Mouse (Mus musculus) lung, postnatal 25 days (tissue): ENCODE measurements around the gene Csk.
A peak's percentile ranks its signal among the peaks of the same experiment; 100 is the strongest.

Experiments
- DNase-seq: peaks from one replicate; pipeline ENCODE4 v3.0.0; 2022; ENCODE audit warnings: low spot score

Csk gene

DNA sequence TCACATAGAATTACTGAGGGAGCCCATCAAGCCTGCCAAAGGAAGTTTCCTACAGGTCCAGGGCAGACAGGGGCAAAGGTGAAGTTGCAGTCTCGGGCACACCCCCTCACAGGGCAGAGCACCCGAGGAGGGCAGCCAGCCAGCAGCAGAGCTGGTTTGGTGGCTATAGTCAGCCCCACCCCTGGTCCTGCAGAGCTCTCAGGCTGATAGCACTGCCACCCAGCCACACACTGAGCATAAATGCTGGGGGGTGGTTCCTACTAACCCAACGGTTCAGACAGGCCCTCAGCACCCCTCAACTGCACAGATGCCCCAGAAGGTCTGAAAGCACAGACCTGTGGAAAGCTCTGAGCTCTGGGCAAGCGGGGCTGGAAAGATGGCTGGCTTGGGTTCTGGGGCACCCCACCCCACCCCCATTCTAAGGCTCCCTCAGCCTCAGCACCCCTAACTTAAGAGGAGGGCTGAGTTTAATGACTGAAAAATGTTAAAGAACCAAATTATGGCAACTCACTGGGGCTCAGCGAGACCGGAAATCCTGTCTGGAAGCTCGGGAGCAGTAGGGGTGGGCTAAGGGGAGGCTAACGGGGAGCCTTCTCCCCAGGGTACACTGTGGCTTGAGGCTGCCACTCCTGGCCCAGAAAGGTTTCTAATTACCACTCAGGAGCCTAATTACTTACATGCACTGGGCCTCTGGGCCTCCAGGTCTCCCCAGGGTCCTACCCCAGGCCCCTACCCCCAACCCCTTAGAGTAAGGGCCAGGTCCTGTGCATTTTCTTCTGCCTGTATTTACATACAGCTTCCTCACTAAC lies 14.6 kb downstream of the Csk start:
- DNase-seq = peak; percentile 85

DNA sequence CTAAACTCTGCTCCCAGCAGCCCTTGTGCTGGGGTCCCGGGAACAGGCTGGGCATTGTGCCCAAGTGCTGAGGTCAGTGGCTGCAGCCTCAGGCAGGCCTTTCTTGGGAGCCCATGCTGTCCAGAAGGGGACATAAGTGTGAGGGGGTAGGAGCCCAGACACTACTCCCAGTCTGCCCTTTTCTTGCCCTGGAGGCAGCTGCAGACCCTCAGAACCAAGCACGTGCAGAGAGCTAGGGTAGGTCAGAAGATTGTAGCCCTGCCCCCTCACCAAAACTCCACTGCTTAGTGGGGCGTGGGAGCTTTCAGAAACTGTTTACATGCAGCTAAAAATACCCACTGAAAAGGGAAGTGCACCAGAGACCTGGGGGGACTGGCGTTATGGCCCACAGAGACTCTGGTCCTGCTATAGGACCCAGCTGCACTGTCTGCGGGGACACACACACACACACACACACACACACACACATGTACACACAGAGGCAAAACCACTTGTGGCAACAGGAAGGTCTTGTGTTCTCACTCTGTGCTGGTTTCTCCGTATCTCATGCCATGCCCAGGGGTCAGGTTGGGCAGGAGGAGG lies 15.6 kb downstream of the Csk start:
- peak; percentile 78 for DNase-seq

DNA sequence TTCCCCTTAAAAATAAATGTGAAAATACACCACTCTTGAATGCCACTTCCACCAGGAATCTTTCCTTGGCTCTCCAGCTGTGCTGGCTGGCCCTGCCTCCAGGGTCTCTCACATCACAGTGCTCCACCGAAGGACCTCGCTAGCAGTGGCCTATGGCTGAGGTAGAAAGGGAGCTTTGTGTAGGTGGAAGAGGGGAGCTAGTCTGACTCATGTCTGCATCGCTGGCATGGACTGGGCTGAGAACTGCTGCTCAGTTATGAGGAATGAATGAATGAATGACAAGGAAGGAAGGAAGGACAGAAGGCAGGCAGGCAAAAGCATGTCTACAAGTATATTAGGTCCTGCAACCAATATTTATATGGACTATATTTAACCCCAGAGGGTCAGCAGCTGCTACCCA lies 16.2 kb downstream of the Csk start:
- no peak for DNase-seq

DNA sequence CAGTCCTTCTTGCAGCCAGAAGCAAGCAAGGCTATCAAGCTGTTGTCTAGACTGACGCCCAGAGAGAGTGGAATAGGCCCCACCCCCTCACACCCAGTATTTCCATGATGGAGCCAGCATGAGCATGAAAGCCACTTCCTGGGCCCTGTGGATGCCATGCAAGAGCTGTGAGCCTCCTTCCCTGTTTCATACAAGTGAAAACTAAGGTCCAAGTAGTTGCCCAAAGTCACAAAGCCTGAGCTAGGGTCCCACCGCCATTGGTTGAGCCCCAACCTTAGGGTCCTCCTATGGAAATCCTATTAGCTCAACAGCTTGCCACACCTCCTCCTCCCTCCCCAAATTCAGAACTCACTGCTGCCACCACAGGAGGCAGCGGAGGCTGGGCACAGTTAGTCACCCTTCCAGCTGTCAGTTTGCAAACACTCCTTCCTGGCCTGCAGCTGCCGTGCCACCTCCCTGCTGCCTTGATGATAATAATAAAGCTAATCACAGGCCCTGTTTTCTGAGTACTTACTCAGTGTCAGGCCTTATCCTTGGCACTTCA lies 19.9 kb downstream of the Csk start:
- DNase-seq = no peak

DNA sequence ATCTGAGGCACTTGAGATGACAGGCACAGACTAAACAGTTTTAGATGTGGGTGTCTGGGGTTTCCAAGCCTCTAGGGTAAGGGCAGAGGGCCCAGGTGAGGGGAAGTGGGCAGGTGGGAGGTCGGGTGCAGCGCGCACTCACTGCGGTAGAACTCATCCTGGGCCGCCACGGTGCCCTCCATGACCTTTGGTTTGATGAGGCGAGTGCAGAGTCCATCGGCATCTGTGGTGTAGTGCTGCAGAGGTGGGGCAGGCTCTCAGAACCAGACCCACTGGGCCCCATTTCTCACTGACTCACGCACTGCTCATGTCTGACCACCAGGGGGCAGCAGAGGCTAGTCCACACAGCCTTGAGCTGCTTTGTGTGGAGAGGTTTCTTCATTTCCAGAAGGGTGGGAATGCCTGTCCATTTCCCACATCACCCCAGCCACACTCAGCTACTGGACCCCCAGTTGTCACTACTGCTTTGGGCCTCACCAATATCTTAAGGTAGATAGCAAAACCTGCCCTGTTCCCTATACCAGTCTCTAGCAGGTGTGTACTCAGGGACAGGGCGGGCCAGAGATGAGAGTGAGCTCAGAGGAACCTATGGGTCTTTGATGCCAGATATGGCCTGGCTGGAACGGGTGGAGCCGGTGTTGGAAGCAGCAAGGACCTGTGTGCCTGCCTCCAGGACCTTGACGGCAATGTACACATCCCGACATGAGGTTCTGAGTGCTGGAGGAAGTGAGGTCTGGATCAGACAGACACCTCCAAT lies 24.1 kb downstream of the Csk start:
- DNase-seq = peak; percentile 81

DNA sequence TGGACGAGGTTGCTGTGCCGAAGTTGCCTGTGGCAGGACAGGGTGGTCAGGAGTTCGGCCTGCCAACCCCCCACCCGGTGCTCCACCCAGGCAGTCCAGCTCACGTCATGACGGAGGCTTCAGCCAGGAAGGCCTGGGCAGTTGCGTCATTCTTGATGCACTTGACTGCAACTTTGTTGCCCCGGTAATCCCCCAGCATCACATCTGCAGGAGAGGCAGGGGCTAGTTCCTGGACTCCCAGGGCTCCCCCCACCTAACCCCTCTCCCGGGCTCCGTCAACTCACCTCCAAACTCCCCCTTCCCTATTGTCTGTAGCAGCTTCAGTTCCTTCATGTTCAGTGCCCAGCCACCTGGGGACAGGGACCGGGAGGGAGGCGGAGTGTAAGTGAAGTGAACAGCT lies 24.7 kb downstream of the Csk start:
- DNase-seq = no peak

DNA sequence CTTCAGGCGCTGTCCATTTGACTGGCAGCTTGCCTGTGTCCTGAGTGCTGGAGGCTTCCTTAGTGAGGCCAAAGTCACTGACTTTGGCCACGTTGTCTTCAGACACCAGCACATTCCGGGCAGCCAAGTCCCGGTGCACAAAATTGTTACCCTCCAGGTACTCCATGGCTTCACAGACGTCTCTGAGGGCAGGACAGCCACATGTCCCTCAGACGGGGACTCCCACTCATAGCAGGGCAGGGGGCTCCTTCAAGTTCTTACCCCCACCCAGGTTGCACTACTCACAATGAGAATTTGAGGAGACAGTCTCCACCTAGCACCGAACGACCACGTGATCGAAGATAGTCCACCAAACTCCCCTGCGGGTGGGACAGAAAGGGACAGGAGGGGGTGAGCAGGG lies 25.5 kb downstream of the Csk start:
- DNase-seq = no peak

DNA sequence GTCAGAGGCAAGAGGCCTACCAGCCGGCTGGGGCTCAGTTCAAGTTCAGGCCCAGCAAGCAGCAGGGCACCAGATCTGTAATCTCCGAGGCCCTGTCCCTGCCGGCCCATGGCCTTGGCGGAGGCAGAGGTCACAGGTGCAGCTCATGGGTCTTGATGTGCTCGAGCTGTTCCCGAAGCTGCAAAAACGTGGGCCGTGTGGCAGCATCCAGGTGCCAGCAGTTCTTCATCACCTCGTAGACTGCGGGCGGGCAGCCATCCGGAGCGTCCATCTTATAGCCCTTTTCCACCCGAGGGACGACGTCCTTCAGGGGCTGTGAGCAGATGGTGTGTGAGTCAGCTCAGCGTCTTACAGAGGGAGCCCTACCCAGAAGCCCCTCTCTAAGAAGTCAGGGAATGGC lies 26.2 kb downstream of the Csk start:
- no peak for DNase-seq

DNA sequence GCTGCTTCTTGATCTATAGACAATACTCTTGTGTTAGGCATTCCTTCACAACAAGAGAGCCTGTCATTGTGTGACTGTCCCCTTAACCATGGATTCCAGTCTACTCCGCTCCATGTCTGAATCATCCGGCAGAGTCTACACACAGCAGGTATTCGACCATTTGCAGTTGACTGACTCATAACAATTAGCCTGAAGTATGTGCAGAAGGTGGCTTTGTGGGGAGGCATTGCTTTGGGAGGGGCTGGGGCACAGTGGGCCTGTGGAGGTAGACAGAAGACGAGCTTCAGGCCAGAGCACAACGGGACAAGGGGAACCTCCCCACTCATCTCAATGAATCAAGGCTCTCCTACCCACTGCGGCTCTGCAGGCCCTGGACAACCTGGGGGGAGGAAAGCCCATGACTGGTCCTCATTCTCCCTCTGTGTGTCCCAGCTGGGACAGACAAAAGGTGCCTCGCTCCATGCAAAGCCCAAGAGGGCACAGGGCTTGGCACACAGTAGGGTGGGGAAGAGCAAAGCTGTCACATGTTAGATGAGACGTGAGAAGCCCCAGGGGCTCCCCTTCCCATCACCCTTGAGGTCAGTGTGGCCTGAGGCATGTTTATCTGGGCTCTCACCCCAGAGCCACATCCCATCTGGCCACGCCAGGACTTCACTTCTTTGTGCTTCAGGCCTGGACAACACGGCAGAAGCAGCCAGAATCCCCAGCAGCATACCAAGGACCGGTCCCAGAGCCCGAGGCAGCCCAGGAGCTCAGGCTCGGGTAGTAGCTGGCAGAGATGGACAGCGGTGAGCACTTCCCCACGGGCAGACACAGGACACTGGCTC lies 27.5 kb downstream of the Csk start:
- DNase-seq = no peak

DNA sequence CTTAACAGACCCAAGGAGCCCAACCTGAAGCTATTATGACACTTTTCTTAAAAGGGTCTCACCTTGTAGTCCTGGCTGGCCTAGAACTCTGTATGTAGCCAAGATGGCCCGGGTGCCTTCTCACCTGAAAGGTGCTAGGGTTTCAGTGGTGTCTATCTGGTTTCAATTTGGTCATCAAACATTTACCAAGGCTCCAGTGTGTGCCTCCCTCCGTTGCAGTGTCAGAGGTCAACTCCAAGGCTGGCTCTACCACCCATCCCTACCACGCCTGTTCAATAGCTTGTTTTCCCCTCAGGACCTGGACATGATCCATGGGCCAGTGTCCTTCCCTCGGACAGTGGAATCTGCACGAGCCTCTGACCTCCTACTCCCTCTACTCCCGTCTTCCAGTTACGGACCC lies 29.1 kb downstream of the Csk start:
- DNase-seq = no peak

DNA sequence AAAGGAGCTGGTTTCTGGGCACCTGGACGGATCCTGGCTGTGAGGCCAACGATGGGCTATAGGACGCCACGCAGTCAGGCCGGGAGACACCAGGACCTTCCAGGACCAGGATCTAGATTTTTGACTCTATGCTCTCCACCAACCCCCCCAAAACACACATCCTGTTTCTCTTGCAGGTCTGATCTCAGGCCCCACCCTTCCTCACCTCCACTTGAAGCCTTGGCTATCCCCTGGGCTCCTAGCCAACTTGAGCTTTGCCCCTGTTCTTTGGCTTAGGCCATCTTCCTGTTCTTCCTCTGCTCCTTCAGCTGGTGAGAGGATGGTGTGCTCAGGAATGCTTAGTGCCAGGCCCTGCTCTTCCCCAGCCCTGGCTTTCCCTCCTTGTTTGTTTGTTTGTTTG lies 32.8 kb downstream of the Csk start, which contains the start of gene Lman1l:
Gene Lman1l, minus strand, starts transcription at position 101 of the 400 bp plus-strand sequence.
- DNase-seq = no peak

DNA sequence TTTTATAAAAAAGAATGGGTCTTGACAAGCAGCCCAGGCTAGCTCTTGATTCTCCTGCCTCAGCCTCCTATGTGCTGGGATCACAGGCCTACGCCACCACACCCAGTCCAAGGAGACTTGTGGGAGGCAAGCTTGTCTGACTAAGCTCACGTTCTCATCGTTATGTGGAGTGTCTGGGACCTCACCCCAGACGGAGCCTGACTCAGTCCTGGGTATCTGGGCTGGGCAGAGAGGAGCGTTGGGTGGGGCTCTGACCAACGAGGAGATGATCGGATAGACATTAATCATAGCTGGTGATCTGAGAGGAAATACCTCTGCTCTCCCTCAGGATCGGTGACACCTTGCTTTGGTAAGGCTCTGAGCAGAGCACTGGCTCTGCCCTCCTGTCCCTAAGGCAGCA lies 34.6 kb downstream of the Csk start:
- no peak for DNase-seq

DNA sequence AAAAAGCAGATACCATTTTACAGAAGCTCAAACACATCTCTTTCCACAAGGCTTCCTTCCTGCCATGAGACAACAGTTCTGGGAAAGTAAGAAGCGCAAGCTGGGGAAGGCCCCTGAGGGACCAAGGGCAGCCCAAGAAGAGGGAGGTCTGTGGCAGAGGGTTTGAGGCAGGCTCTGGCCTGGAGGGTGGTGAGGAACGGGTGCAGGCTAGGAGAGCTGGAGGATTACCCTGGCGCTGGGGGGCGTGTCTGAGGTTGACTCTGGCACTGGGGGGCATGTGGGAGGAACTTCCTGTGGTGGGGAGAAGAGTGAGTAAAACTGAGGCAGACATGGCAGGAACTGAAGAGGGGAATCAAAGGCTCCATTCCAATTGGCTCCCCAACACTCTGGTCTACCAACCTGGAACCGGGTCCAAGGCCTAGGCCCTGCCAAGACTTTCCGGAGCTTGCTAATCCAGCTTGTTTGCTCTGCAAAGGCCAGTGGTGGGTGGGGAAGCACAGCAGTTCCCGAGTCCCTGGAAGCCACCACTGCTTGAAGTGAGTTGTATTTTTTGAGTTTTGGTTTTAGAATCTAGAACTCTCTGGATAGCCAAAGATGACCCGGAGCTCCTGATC lies 35.8 kb downstream of the Csk start:
- DNase-seq = no peak

DNA sequence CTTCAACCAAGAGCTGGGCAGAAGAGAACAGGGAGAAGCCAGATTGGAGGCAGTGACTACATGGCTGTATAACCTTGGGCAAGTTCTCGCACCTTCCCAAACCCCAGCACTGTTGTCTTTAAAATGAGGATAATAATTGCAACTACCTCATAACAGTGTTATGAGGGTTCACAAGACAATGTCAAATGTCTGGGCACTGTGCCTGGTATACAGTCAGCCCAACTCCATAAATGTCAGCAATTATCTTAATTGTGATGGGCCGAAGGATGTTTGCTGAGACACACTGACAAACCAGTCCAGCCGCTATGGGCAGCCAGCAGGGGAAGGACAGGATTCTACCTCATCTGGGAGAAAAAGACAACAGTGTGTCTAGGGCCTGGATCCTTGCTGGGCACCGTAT lies 38.6 kb downstream of the Csk start:
- no peak for DNase-seq

DNA sequence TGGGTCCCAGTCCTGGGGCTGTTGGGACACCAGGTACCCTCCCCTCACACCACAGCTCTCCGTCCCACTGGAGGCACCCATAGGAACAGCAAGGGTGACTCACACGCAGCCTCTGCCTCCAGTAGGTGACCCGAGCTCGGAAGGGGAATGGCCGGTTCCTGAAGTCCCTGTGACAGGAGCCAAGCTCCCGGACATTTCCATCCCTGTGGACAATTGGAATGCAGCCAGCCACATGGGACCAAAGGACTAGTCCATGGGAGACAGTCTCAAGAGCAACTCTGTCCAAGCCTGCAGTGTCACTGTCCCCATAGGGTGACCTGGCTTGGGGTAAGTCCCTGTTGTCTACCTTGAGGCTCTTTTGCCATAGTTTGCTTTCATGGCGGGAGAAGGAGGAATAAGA lies 39.5 kb downstream of the Csk start:
- DNase-seq = no peak

DNA sequence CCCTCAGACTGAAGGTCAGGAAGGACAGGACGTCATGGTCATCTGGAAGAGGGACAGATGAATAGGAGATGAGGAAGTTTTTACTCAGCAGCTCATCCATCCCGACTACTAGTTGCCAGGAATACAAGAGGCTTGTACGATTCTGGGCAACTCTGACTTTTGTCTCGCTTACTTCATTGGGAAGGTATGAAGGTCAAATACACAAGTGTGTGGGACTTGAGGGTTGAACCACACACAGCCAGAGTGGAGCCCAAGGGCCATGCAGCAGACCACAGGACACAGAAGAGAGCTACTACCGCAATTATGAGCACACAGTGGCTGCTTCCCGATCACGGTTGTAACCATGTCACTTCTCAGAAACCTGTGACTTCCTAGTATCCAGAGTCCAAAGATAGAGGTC lies 40.8 kb downstream of the Csk start:
- no peak for DNase-seq

DNA sequence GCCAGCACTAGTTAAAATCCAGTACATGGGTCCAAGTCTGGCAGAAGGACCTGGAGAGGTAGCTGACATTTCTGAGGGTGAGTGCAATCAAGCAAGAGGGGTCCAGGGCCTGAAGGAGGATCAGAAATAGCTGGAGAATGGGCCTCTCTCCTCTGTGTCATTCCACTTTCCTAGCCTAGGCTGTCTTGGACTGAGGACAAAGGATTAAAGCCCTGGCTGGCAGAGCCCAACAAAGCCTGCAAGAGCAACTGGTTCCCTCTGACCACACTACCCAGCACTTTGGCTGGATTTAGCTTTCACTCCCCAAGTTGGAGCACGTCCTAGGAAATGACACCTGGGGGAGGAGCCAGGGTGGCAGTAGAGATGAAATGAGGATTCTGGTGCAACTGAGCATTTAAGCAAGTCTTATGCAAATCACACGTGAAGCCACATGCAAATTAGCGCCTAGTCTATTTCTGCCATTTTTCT lies 43.0 kb downstream of the Csk start:
- DNase-seq = no peak

DNA sequence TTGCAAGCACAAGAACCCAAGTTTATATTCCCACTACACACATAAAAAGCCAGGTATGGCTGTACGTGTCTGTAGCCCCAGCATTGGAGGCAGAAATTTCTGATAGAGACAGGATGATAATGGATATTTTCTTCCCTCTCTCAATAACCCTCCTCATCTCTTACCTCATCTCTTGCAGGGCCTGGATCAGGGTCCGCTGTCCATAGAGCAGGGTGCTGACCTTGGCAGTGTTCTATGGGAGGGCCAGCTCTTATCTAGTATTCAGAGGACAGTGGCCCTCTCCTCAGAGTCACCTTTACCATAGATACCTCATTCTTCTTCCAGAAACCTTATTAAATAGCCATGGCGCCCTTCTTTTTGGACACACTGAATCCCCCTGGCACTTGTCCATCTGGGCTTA lies 43.6 kb downstream of the Csk start:
- no peak for DNase-seq

DNA sequence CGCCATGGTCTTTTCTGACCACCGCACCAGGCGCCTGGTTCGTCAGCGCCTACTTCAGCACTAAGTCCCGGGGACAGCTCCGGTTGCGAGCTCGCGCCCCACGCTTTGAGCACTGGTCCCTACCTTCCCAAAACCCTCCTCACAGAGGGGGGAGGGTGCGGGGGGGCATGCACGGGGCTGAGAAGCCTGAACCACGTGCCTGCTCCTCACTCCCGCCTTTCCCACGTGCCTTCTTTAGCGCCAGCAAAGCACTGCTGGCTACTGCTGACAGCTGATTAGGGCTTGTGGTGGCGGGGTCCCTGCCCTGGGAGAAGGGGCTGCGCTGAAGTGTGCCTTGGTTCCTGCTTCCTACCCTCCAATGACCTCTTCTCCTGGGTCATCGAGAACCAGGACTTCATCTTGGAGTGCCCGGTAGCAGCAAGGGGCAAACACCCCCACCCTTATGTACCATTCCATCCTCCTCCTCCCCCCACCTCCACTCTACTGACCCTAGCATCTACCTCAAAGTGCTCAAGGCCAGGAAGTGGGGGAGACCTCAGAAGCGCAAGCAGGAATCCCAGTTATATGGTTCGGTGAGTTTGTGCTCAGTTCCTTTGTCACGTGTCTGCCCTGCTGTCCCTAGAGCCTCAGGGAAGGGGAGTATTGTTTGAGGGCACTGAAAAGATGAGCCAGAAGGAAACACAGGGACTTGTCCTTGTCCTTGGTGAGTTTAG lies 47.1 kb downstream of the Csk start, which contains the start of gene Cplx3:
Gene Cplx3, minus strand, starts transcription at position 143 of the 713 bp plus-strand sequence.
- no peak for DNase-seq

DNA sequence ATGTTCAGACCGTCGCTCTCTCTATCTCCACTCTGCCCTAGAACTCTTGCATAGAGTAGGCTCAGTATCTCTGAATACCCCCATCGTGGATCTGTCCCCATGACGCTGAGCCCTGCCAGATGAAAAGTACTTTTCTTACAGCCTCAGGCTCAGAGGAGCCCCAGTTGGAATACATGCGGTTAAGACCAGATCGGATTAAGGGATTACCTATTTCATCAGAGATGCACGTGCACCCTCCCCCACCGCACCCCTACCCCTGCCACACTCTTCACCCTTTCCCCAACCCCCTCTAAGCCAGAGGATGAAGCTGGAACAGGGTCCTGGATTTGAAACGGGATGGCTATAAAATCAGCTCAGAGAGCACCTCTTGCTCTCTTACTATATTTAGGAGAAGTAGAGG lies 47.9 kb downstream of the Csk start:
- no peak for DNase-seq

DNA sequence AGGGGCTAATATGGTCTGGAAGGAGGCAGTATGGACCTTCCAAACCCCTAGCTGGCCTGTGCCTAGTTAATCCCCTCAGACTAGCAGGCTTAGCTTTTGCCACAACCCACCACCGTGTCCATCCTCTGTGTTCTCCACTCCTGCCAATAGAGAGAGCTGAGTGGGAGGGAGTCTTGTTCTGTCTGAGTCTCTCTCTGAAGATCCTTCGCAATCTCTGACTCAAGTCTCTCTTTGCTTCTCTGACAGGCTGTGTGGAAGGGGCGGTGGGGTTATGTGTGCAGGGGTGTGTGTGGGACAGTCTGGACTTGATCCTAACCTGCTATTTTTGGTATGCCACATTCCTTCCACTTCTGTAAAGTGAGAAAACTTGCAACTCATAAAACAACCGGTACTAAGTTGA lies 48.6 kb downstream of the Csk start:
- no peak for DNase-seq
